Mouse (Mus musculus) splenic B cell, adult 2 months (primary cell): Measurements from ENCODE around the gene Fntb.

Experiments used
- DNase-seq: peaks from one replicate; pipeline ENCODE4 v3.0.0-alpha.2; 2011; ENCODE audit warnings: low read depth, low spot score
- H3K27me3 ChIP-seq: 2 replicates; pipeline ENCODE4 v1.6.1; 2012; ENCODE audit warnings: mild to moderate bottlenecking, low read length, moderate library complexity, mixed read lengths; ENCODE audit not compliant: control insufficient read depth, poor library complexity, insufficient read depth, severe bottlenecking
- H3K36me3 ChIP-seq: 2 replicates; pipeline ENCODE4 v1.6.1; 2012; ENCODE audit warnings: mild to moderate bottlenecking, low read length, moderate library complexity, mixed read lengths; ENCODE audit not compliant: control insufficient read depth, poor library complexity, insufficient read depth, severe bottlenecking

Gene Fntb

GRCm38 (mm10) chr12:76765354-76765851 lies at the start of gene Fntb, which contains the start of gene Churc1:
Fntb (plus strand) TSS chr12:76765589.
Churc1 (plus strand) TSS chr12:76765538.
- DNase-seq: peak; percentile 100
- no peaks in the 10 kb centered on the region for H3K36me3 ChIP-seq

GRCm38 (mm10) chr12:76718384-76718783 lies 47.0 kb upstream of the Fntb start:
- Histone ChIP-seq H3K36me3 (no peaks in the 10 kb centered on the region), H3K27me3 (peaks cover 2% of the 10 kb centered on the region)
- DNase-seq: no peak

More at GRCm38 (mm10) chr12:76765354-76765851, at the start of gene Fntb, which contains the start of gene Churc1:
- H3K27me3 ChIP-seq: no peaks in the 10 kb centered on the region

- no peaks in the 10 kb centered on the region; the same call in 1 of the 2 replicates for H3K27me3 ChIP-seq
- no peaks in the 10 kb centered on the region for H3K36me3 ChIP-seq
- no peak for DNase-seq
Measured at GRCm38 (mm10) chr12:76720572-76720971, 44.8 kb upstream of the Fntb start.

- no peak for DNase-seq
- Histone ChIP-seq H3K27me3 (no peaks in the 10 kb centered on the region; the same call in 1 of the 2 replicates), H3K36me3 (no peaks in the 10 kb centered on the region)
Measured at GRCm38 (mm10) chr12:76722026-76722425, 43.4 kb upstream of the Fntb start.

- Histone ChIP-seq H3K27me3 (no peaks in the 10 kb centered on the region), H3K36me3 (no peaks in the 10 kb centered on the region)
- no peak for DNase-seq
Measured at GRCm38 (mm10) chr12:76727955-76728354, 37.4 kb upstream of the Fntb start.

- no peaks in the 10 kb centered on the region for H3K27me3 ChIP-seq
- no peak for DNase-seq
- no peaks in the 10 kb centered on the region for H3K36me3 ChIP-seq
Measured at GRCm38 (mm10) chr12:76750866-76751459, 14.4 kb upstream of the Fntb start.

GRCm38 (mm10) chr12:76752652-76753318 lies 12.6 kb upstream of the Fntb start:
- DNase-seq: peak; percentile 72
- Histone ChIP-seq H3K27me3 (no peaks in the 10 kb centered on the region), H3K36me3 (no peaks in the 10 kb centered on the region)

GRCm38 (mm10) chr12:76765901-76766630 lies 677 bp downstream of the Fntb start:
- Histone ChIP-seq H3K27me3 (no peaks in the 10 kb centered on the region), H3K36me3 (no peaks in the 10 kb centered on the region)
- no peak for DNase-seq

GRCm38 (mm10) chr12:76770841-76771500 lies 5.6 kb downstream of the Fntb start:
- Histone ChIP-seq H3K27me3 (no peaks in the 10 kb centered on the region), H3K36me3 (peaks cover 4% of the 10 kb centered on the region; the same call in 1 of the 2 replicates)
- no peak for DNase-seq

GRCm38 (mm10) chr12:76771540-76771939 lies 6.2 kb downstream of the Fntb start:
- Histone ChIP-seq H3K36me3 (peaks cover 4% of the 10 kb centered on the region; the same call in 1 of the 2 replicates), H3K27me3 (no peaks in the 10 kb centered on the region)
- no peak for DNase-seq

GRCm38 (mm10) chr12:76774652-76775051 lies 9.3 kb downstream of the Fntb start:
- Histone ChIP-seq H3K36me3 (peaks cover 6% of the 10 kb centered on the region; the same call in 1 of the 2 replicates), H3K27me3 (no peaks in the 10 kb centered on the region)
- no peak for DNase-seq

GRCm38 (mm10) chr12:76775132-76775531 lies 9.7 kb downstream of the Fntb start:
- no peak for DNase-seq
- H3K27me3 ChIP-seq: no peaks in the 10 kb centered on the region
- H3K36me3 ChIP-seq: peaks cover 6% of the 10 kb centered on the region; the same call in 1 of the 2 replicates

GRCm38 (mm10) chr12:76776898-76777297 lies 11.5 kb downstream of the Fntb start:
- Histone ChIP-seq H3K27me3 (no peaks in the 10 kb centered on the region), H3K36me3 (peaks cover 6% of the 10 kb centered on the region; the same call in 1 of the 2 replicates)
- no peak for DNase-seq

- H3K36me3 ChIP-seq: peaks cover 9% of the 10 kb centered on the region; the same call in 1 of the 2 replicates
- no peak for DNase-seq
- H3K27me3 ChIP-seq: no peaks in the 10 kb centered on the region
Measured at GRCm38 (mm10) chr12:76777845-76778244, 12.5 kb downstream of the Fntb start.
